Mouse (Mus musculus) C2C12 (cell line): ENCODE data around the gene Pnck. TPM values are rescaled to one million over a fixed set of nuclear protein-coding genes. Genes with fewer than 3 reads are reported as not detected.

Source experiments
- H3K27me3 ChIP-seq: one replicate; pipeline ENCODE4 v1.6.1; 2011; ENCODE audit not compliant: control insufficient read depth, insufficient read depth, insufficient read length
- H3K36me3 ChIP-seq: one replicate; pipeline ENCODE4 v1.6.1; 2011; ENCODE audit not compliant: control insufficient read depth, insufficient read depth
- H3K4me3 ChIP-seq: one replicate; pipeline ENCODE4 v1.5.1; 2011; ENCODE audit warnings: mild to moderate bottlenecking, control low read depth; ENCODE audit not compliant: poor library complexity, insufficient read depth, severe bottlenecking
- H3K79me2 ChIP-seq: one replicate; pipeline ENCODE4 v1.6.1; 2011; ENCODE audit not compliant: control insufficient read depth, insufficient read depth
- H3K79me3 ChIP-seq: one replicate; pipeline ENCODE4 v1.6.1; 2011; ENCODE audit warnings: low read depth, control low read depth
- H3ac ChIP-seq: one replicate; pipeline ENCODE3; 2011; ENCODE audit warnings: low read depth; ENCODE audit not compliant: control insufficient read depth, insufficient read length
- CEBPB ChIP-seq: IDR thresholded peaks from one replicate; pipeline ENCODE4 v1.6.1; 2011; ENCODE audit warnings: low read depth, mild to moderate bottlenecking, control low read depth, moderate library complexity
- CTCF ChIP-seq: IDR thresholded peaks from one replicate; pipeline ENCODE4 v1.5.1; 2011; ENCODE audit not compliant: control insufficient read depth, insufficient read depth, insufficient read length
- FOSL1 ChIP-seq: IDR thresholded peaks from one replicate; pipeline ENCODE4 v1.8.0; 2011; ENCODE audit warnings: mild to moderate bottlenecking, low read length; ENCODE audit not compliant: poor library complexity, insufficient read depth, severe bottlenecking
- MAX ChIP-seq: IDR thresholded peaks from one replicate; pipeline ENCODE4 v1.6.1; 2011; ENCODE audit warnings: mild to moderate bottlenecking, control low read depth
- MYOD1 ChIP-seq: IDR thresholded peaks from one replicate; pipeline ENCODE4 v1.6.1; 2011; ENCODE audit warnings: low read depth; ENCODE audit not compliant: control insufficient read depth, insufficient read length
- MYOG ChIP-seq: IDR thresholded peaks from one replicate; pipeline ENCODE4 v1.6.1; 2011; ENCODE audit not compliant: control insufficient read depth, insufficient read length; ENCODE audit errors: extremely low read depth
- USF1 ChIP-seq: IDR thresholded peaks from one replicate; pipeline ENCODE4 v1.6.1; 2011; ENCODE audit warnings: low read depth, mild to moderate bottlenecking, control low read depth, moderate library complexity
- long read RNA-seq, 2 experiments: library from polyadenylated mRNA; unstranded; transcript quantifications; one replicate each; pipeline ENCODE4 v2.0.0; 2019 to 2020
- polyA plus RNA-seq: library from polyadenylated mRNA; unstranded; fragments of >200 nt; fragmentation: generic; extraction: Trizol; gene quantifications from one replicate; pipeline ENCODE4 v1.2.1, GENCODE M21; 2012; ENCODE audit warnings: missing spikeins

Pnck gene
- 0.06 TPM for polyA plus RNA-seq
- long read RNA-seq, experiment 1 = 0 reads
- long read RNA-seq, experiment 2 = 0 reads

- Histone ChIP-seq H3K79me3 (no peaks in the 10 kb centered on the region), H3K79me2 (no peaks in the 10 kb centered on the region), H3ac (no peak within 1 kb of the TSS), H3K4me3 (no peak within 1 kb of the TSS), H3K36me3 (no peaks in the 10 kb centered on the region), H3K27me3 (peaks cover 9% of the 10 kb centered on the region)
- no peak for TF ChIP-seq USF1
- TF ChIP-seq MAX = no peak
- no peak for TF ChIP-seq CEBPB
- TF ChIP-seq FOSL1 = no peak
- TF ChIP-seq MYOD1 = no peak
- no peak for TF ChIP-seq MYOG
These were observed at the start of gene Pnck for GRCm38 (mm10) chrX:73659575-73660283. Pnck (minus strand) TSS chrX:73660117.

GRCm38 (mm10) chrX:73700472-73700871 lies 40.6 kb upstream of the Pnck start:
- peaks cover 15% of the 10 kb centered on the region for H3K36me3 ChIP-seq

GRCm38 (mm10) chrX:73690917-73691629 lies 31.2 kb upstream of the Pnck start:
- TF ChIP-seq CTCF (peak; percentile 12), USF1 (no peak), FOSL1 (no peak)
- Histone ChIP-seq H3K79me2 (no peaks in the 10 kb centered on the region), H3K27me3 (no peaks in the 10 kb centered on the region), H3ac (no peak overlapping the region), H3K4me3 (no peak overlapping the region), H3K79me3 (no peaks in the 10 kb centered on the region), H3K36me3 (peaks cover 8% of the 10 kb centered on the region)

More at GRCm38 (mm10) chrX:73700472-73700871, 40.6 kb upstream of the Pnck start:
- H3ac ChIP-seq = no peak overlapping the region
- H3K4me3 ChIP-seq = no peak overlapping the region
- TF ChIP-seq USF1 = no peak
- no peak for TF ChIP-seq CEBPB
- TF ChIP-seq MAX = no peak
- TF ChIP-seq CTCF = no peak
- no peak for TF ChIP-seq FOSL1
- no peak for TF ChIP-seq MYOG
- TF ChIP-seq MYOD1 = no peak
- no peaks in the 10 kb centered on the region for H3K27me3 ChIP-seq
- no peaks in the 10 kb centered on the region for H3K79me3 ChIP-seq
- no peaks in the 10 kb centered on the region for H3K79me2 ChIP-seq

- H3ac ChIP-seq = no peak overlapping the region
- peaks cover 13% of the 10 kb centered on the region for H3K36me3 ChIP-seq
- H3K27me3 ChIP-seq = no peaks in the 10 kb centered on the region
- no peaks in the 10 kb centered on the region for H3K79me2 ChIP-seq
- no peak overlapping the region for H3K4me3 ChIP-seq
- TF ChIP-seq MYOD1 (no peak), CTCF (no peak), MAX (no peak), MYOG (no peak), CEBPB (no peak), USF1 (no peak), FOSL1 (no peak)
- no peaks in the 10 kb centered on the region for H3K79me3 ChIP-seq
These were observed 25.7 kb upstream of the Pnck start for GRCm38 (mm10) chrX:73685629-73686028.

- no peaks in the 10 kb centered on the region for H3K79me2 ChIP-seq
- no peak overlapping the region for H3K4me3 ChIP-seq
- H3K36me3 ChIP-seq = peaks cover 13% of the 10 kb centered on the region
- H3K79me3 ChIP-seq = no peaks in the 10 kb centered on the region
- no peak overlapping the region for H3ac ChIP-seq
- TF ChIP-seq MYOG = no peak
- no peak for TF ChIP-seq MAX
- no peak for TF ChIP-seq USF1
- no peak for TF ChIP-seq FOSL1
- TF ChIP-seq MYOD1 = no peak
- no peak for TF ChIP-seq CTCF
- no peak for TF ChIP-seq CEBPB
- no peaks in the 10 kb centered on the region for H3K27me3 ChIP-seq
These were observed 25.1 kb upstream of the Pnck start for GRCm38 (mm10) chrX:73684978-73685377.
